In genomic region chr16:97325975-97326374, GRCm38 (mm10) we compare ENCODE assay signal across 7 mouse cellular contexts. TPM values are rescaled to one million over a fixed set of nuclear protein-coding genes. Genes with fewer than 3 reads are reported as not detected.
DNase-seq lines count a peak whose midpoint lies in the region; ATAC-seq lines count a peak whose summit lies in the region.

No protein-coding gene starts in this region.

- H3K4me2 ChIP-seq in liver, embryonic 12.5 days = no peak overlapping the region

- DNase-seq in liver (peak; percentile 5), ZHBTc4 (ENCODE audit: low read depth, low spot score) (peak; percentile 70)
- peak; percentile 24 for DNase-seq in forelimb bud, embryonic 11.5 days (ENCODE audit: low read depth, low spot score)
- DNase-seq in layer of hippocampus, postnatal 36 days = peak; percentile 50 to 55
- DNase-seq in urinary bladder, postnatal 10 days (ENCODE audit: low spot score) = no peak

- H3K4me1 ChIP-seq in liver, embryonic 12.5 days = no peaks in the 10 kb centered on the region

- no peaks in the 10 kb centered on the region for H3K9me3 ChIP-seq in liver, embryonic 12.5 days (replicated peaks)

- no peak overlapping the region for H3K9ac ChIP-seq in liver, embryonic 12.5 days

- WGBS in liver, embryonic 12.5 days (ENCODE audit: insufficient replicate concordance) = 35% methylated on average over 8 of the region's 8 CpGs

- H3K36me3 ChIP-seq in liver, embryonic 12.5 days = no peaks in the 10 kb centered on the region

- H3K27ac ChIP-seq in liver, embryonic 12.5 days = no peak overlapping the region

- no peak for ATAC-seq in liver, embryonic 12.5 days
- peak; percentile 94 for ATAC-seq in megakaryocyte-erythroid progenitor cell, adult 5-6 weeks (replicated peaks; ENCODE audit: low FRiP score, low TSS enrichment, poor library complexity, severe bottlenecking)

- no peak overlapping the region for H3K4me3 ChIP-seq in liver, embryonic 12.5 days

- H3K27me3 ChIP-seq in liver, embryonic 12.5 days (replicated peaks) = no peaks in the 10 kb centered on the region

RNA-seq across cellular contexts. Expression of gene Bace2, which starts 30.6 kb away (rescaled TPM):
- 4.3 and 7.0 TPM in 2 replicates for polyA plus RNA-seq in liver, embryonic 12.5 days (2016; fragmentation: Nextera tagmentation; extraction: Ambion mirVana)
- total RNA-seq in layer of hippocampus, postnatal 36 days (2021) = 1 to 10 TPM; 3.4 to 5.0 TPM
- total RNA-seq in megakaryocyte-erythroid progenitor cell, adult 5-6 weeks (2014; fragmentation: Nextera tagmentation) = not detected in 2 replicates
- total RNA-seq in megakaryocyte-erythroid progenitor cell, adult 5-6 weeks (2017) = not detected in 2 replicates

Comparison
In these comparisons a context has a peak if more than half of its experiments do, and no peak if none do; other contexts are left out.
1. RNA of gene Bace2, which starts 30.6 kb away (total RNA-seq): 3.4 to 5.0 TPM in layer of hippocampus, postnatal 36 days; not detected in megakaryocyte-erythroid progenitor cell, adult 5-6 weeks; every median in the first group is over 4 times any median in the second.